Mouse (Mus musculus) left cerebral cortex, postnatal 10 days (tissue): Measurements from ENCODE around the gene Fam227a. TPM values are rescaled to one million over a fixed set of nuclear protein-coding genes. Genes with fewer than 3 reads are reported as not detected.

Source experiments
- DNase-seq, 2 experiments: peaks; one replicate each; pipeline ENCODE4 v3.0.0; 2021 to 2022; ENCODE audit warnings: low spot score in 2 of 2, mixed read lengths in 1 of 2; ENCODE audit errors: extremely low spot score in 1 of 2
- intact Hi-C: fragments of 180-260 bp; cut with DNase I; formaldehyde crosslinking; loops from one replicate; pipeline ENCODE4 v1.15.1; 2025
- microRNA-seq: library from miRNA; unstranded; fragments of <30 nt; microRNA quantifications from one replicate; pipeline ENCODE4 v1.2.0, GENCODE M21; 2022
- total RNA-seq, 2 experiments: library from RNA; stranded (reverse); gene quantifications; 2 replicates each; pipeline ENCODE4 v1.2.3; 2021

Fam227a gene
- total RNA-seq, 2 experiments from 2014 or later = 10.4 to 10.6 TPM

- intact Hi-C loops = no loop called here
- no peak for DNase-seq
Observed at GRCm38 (mm10) chr15:79575543-79576222, 83.1 kb downstream of the Fam227a start.

- DNase-seq = peak in 1 of 2 experiments; percentile 23
- intact Hi-C loops = no loop called here
Observed at GRCm38 (mm10) chr15:79562417-79562816, 96.3 kb downstream of the Fam227a start.

DNA sequence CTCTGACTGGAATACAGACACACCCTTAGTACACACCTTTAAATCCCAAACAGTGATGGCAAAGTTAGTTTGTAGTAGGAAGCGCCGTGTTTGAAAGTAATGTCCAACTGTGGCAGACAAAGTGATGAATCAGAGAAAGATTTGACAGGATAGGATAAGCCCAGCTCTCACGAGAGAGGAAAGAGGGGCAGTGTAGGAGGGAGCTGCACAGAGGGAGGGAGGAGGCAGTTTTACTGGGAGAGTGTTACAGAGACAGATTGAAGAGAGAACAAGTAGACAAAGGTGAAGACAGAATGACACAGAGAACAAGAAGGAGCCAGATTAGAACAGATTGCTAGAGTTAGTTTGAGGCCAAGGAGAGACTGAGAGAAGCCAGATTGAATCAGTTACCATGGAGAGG is 99.1 kb downstream of the Fam227a start:
- no peak for DNase-seq
- intact Hi-C loops = no loop called here

Small RNA genes lying within 50 kb of the gene (microRNA-seq; reads per million reads assigned to microRNA genes)
- not detected for gene Gm27903

Other genes with a start within 250 kb of the Fam227a start
- 100 to 1,000 TPM; 181 to 198 TPM for gene Csnk1e, start 203.4 kb downstream of the Fam227a start, total RNA-seq
- 100 to 1,000 TPM; 116 to 124 TPM for gene Kcnj4, start 153.7 kb downstream of the Fam227a start, total RNA-seq
- gene Kdelr3, start 142.5 kb downstream of the Fam227a start, total RNA-seq = 1 to 10 TPM; 1.4 to 1.6 TPM
- 100 to 1,000 TPM; 381 TPM for gene Ddx17, start 112.2 kb downstream of the Fam227a start, total RNA-seq
- gene Dmc1, start 53.8 kb downstream of the Fam227a start, total RNA-seq = 1 to 10 TPM; 1.0 to 1.4 TPM
- 10 to 100 TPM; 54.5 to 61.0 TPM for gene Cby1, start 243 bp upstream of the Fam227a start, total RNA-seq
- gene Tomm22, start 11.9 kb upstream of the Fam227a start, total RNA-seq = 100 to 1,000 TPM; 108 to 112 TPM
- 10 to 100 TPM; 43.7 to 46.1 TPM for gene Josd1, start 29.0 kb upstream of the Fam227a start, total RNA-seq
- gene Gtpbp1, start 31.9 kb upstream of the Fam227a start, total RNA-seq = 10 to 100 TPM; 44.9 to 48.5 TPM
- 10 to 100 TPM; 14.9 to 20.2 TPM for gene Sun2, start 83.6 kb upstream of the Fam227a start, total RNA-seq
- gene Dnal4, start 118.9 kb upstream of the Fam227a start, total RNA-seq = 10 to 100 TPM; 28.6 to 31.0 TPM
- 100 to 1,000 TPM; 454 to 474 TPM for gene Nptxr, start 145.8 kb upstream of the Fam227a start, total RNA-seq
- 10 to 100 TPM; 12.5 to 12.9 TPM for gene Npcd, start 175.3 kb upstream of the Fam227a start, total RNA-seq
- gene Cbx6, start 175.7 kb upstream of the Fam227a start, total RNA-seq = 100 to 1,000 TPM; 271 to 289 TPM
- 1 to 10 TPM; 4.4 to 4.7 TPM for gene Apobec3, start 232.7 kb upstream of the Fam227a start, total RNA-seq